Mouse (Mus musculus): ENCODE results near the gene Akap1. TPM values are rescaled to one million over a fixed set of nuclear protein-coding genes. Genes with fewer than 3 reads are reported as not detected.

The Akap1 gene
- polyA plus RNA-seq, 1 experiment from 2014 or later: 9.5 TPM

DNA sequence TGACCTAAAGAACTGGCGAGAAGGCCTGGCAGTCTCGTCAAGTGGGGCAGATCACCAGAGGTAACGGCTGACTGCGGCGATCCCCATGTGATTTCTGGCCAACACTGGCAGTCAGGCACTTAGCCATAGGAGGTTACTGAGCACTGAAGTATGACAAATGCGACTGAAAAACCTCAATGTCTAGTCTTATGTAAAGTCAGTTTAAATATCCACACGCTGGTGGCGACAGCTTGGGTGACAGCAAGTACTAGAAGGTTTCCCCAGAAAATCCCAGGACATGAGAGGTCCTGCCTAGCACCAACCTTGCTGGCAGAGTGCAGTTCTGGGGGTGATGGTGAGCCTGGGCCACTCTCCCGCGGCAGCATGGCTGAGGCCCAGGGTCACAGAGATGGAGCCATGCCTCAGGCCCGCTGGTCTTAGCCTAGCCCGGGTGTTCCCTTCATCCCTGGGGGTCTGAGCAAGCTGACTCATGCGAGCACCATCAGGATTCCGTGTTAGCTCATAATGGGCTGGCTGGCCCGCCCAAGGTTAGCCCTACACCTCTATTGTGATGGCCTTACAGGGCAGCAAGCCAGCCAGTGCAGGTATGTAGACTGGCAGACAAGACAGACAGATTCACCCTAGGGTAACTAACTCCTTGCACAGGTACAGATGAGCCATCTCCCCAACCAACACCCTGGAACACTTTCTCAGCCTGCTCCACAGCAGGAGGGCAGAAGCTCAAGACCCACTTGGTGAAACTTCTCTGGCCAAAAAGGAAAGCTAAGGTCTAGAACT, 13.1 kb downstream of the Akap1 start:
- H3K4me3 ChIP-seq (ENCODE audit: low read depth, low read length): no peak overlapping the region
- no peak overlapping the region for H3K27ac ChIP-seq (ENCODE audit: low read length)
- H3K4me1 ChIP-seq (ENCODE audit: control insufficient read depth, low read depth, low read length): peaks cover 14% of the 10 kb centered on the region
- no peak for ATAC-seq (ENCODE audit: low read depth)
- no peaks in the 10 kb centered on the region for H3K36me3 ChIP-seq (ENCODE audit: control insufficient read depth, insufficient read depth)
- H3K4me2 ChIP-seq (ENCODE audit: low read depth, low read length): no peak overlapping the region
- no peak overlapping the region for H3K9ac ChIP-seq (ENCODE audit: low read depth, low read length)
- no peaks in the 10 kb centered on the region for H3K9me3 ChIP-seq (replicated peaks; ENCODE audit: control insufficient read depth, low read length)
- no peaks in the 10 kb centered on the region for H3K27me3 ChIP-seq (ENCODE audit: control insufficient read depth, insufficient read depth, low read depth, low read length)
- 84% methylated on average over 15 of the region's 15 CpGs for WGBS (ENCODE audit: insufficient replicate concordance)

DNA sequence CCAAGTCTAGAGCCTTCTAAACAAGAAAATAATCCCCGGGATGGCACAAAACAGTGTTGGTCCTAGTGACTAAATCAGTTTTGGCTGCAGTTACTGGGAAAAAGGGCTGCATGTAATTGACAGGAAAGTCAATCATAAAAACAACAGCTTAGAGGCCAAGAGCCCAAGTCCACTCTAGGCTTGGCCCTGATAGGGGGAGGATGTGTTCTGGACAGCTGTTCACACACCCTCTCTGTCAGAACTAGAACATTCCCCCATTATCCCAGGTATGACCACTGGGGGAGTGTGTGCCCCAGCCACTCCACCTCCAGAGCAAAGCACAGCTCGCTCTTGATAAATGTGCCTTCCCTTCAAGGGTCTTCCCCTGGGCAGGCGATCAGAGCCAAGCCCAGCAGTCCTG, 14.7 kb downstream of the Akap1 start:
- Histone ChIP-seq H3K4me2 (ENCODE audit: low read depth, low read length) (no peak overlapping the region), H3K9ac (ENCODE audit: low read depth, low read length) (no peak overlapping the region), H3K9me3 (replicated peaks; ENCODE audit: control insufficient read depth, low read length) (no peaks in the 10 kb centered on the region), H3K27ac (ENCODE audit: low read length) (no peak overlapping the region), H3K4me3 (ENCODE audit: low read depth, low read length) (no peak overlapping the region), H3K27me3 (ENCODE audit: control insufficient read depth, insufficient read depth, low read depth, low read length) (no peaks in the 10 kb centered on the region), H3K4me1 (ENCODE audit: control insufficient read depth, low read depth, low read length) (peaks cover 14% of the 10 kb centered on the region), H3K36me3 (ENCODE audit: control insufficient read depth, insufficient read depth) (0 out of 2 replicates have a peak, but pooled peaks cover 4% of the 10 kb centered on the region)
- ATAC-seq (ENCODE audit: low read depth): no peak
- WGBS (ENCODE audit: insufficient replicate concordance): 58% methylated on average over 3 of the region's 3 CpGs

DNA sequence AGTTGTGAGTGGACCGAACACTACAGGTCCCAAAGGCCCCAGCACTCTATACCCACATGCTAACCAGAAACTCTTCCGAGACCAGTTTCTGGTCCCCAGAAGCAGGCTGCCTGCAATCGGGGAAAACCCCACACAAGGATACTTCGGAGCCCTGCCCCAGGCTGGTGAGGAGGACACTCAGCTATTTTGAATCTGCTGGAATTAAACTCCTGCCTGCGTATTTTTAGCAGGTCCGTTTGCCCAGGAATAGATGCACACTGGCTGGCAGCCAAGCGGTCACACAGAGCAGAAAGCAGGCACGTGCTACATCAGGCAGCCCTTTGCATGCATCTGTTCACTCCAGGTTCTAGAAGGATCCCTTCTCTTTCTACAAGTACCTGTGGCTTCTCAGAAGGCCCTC, 15.1 kb downstream of the Akap1 start:
- no peak overlapping the region for H3K4me2 ChIP-seq (ENCODE audit: low read depth, low read length)
- no peak for ATAC-seq (ENCODE audit: low read depth)
- no peaks in the 10 kb centered on the region for H3K27me3 ChIP-seq (ENCODE audit: control insufficient read depth, insufficient read depth, low read depth, low read length)
- H3K9ac ChIP-seq (ENCODE audit: low read depth, low read length): no peak overlapping the region
- 68% methylated on average over 8 of the region's 8 CpGs for WGBS (ENCODE audit: insufficient replicate concordance)
- H3K9me3 ChIP-seq (replicated peaks; ENCODE audit: control insufficient read depth, low read length): no peaks in the 10 kb centered on the region
- no peak overlapping the region for H3K4me3 ChIP-seq (ENCODE audit: low read depth, low read length)
- H3K4me1 ChIP-seq (ENCODE audit: control insufficient read depth, low read depth, low read length): peaks cover 14% of the 10 kb centered on the region
- H3K36me3 ChIP-seq (ENCODE audit: control insufficient read depth, insufficient read depth): 0 out of 2 replicates have a peak, but pooled peaks cover 4% of the 10 kb centered on the region
- no peak overlapping the region for H3K27ac ChIP-seq (ENCODE audit: low read length)

DNA sequence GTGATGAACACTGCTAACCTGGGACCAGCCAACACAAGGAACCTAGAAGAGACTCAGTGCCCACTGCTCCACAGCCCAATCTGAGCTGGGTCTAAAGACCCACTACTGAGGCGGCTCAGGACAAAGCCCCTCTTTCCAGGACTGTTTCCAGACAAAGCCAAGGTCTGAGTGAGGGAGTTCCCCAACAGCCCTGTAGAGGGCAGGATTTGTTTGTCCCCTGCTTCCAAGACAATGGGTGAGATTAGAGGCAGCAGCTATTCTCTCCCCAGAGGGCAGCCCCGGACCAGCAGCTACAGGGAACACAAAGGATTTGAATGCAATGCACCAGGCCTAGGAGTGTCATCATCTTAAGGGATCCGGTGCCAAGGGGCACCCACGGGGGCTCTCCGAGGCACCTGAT, 15.8 kb downstream of the Akap1 start:
- Histone ChIP-seq H3K27ac (ENCODE audit: low read length) (no peak overlapping the region), H3K9me3 (replicated peaks; ENCODE audit: control insufficient read depth, low read length) (no peaks in the 10 kb centered on the region), H3K4me3 (ENCODE audit: low read depth, low read length) (no peak overlapping the region), H3K4me1 (ENCODE audit: control insufficient read depth, low read depth, low read length) (peaks cover 14% of the 10 kb centered on the region), H3K9ac (ENCODE audit: low read depth, low read length) (no peak overlapping the region), H3K36me3 (ENCODE audit: control insufficient read depth, insufficient read depth) (0 out of 2 replicates have a peak, but pooled peaks cover 4% of the 10 kb centered on the region), H3K27me3 (ENCODE audit: control insufficient read depth, insufficient read depth, low read depth, low read length) (no peaks in the 10 kb centered on the region), H3K4me2 (ENCODE audit: low read depth, low read length) (no peak overlapping the region)
- ATAC-seq (ENCODE audit: low read depth): no peak
- WGBS (ENCODE audit: insufficient replicate concordance): 24% methylated on average over 5 of the region's 5 CpGs

DNA sequence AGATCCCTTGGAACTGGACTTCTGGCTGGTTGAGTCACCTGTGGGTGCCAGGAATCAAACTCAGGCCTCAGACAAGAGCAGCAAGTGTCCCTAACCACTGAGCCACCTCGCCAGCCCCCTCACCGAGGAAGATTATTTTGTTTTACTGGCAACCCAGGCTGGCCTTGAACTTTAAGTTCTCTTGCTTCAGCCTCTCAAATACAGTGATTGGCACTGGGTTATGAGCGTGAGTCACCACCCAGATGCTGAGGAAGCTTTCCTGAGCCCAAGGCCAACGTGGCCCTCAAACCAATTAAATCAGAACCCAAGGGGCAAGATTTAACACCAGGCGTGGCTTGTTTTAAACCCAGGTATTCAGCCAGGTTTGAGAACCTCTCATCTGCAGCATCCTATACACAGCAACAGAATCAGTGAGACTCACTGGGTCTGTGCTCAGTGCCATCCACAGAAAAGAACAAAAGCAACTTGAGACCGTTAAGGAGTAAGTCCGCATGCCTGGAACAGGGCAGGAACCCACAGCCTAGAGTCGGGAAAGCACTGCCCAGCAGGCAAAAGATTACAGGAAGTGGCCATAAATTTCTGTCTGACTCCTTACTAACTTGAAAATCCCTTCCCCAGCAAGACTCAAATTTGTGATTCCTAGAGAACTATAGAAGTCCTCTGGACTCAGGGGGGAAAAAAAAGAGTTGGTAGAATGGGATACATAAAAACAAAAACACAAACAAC, 16.9 kb downstream of the Akap1 start:
- ATAC-seq (ENCODE audit: low read depth): no peak
- no peak overlapping the region for H3K9ac ChIP-seq (ENCODE audit: low read depth, low read length)
- H3K4me1 ChIP-seq (ENCODE audit: control insufficient read depth, low read depth, low read length): peaks cover 14% of the 10 kb centered on the region
- H3K36me3 ChIP-seq (ENCODE audit: control insufficient read depth, insufficient read depth): 0 out of 2 replicates have a peak, but pooled peaks cover 4% of the 10 kb centered on the region
- H3K27me3 ChIP-seq (ENCODE audit: control insufficient read depth, insufficient read depth, low read depth, low read length): no peaks in the 10 kb centered on the region
- WGBS (ENCODE audit: insufficient replicate concordance): 60% methylated on average over 8 of the region's 8 CpGs
- H3K27ac ChIP-seq (ENCODE audit: low read length): no peak overlapping the region
- H3K9me3 ChIP-seq (replicated peaks; ENCODE audit: control insufficient read depth, low read length): no peaks in the 10 kb centered on the region
- H3K4me3 ChIP-seq (ENCODE audit: low read depth, low read length): no peak overlapping the region
- no peak overlapping the region for H3K4me2 ChIP-seq (ENCODE audit: low read depth, low read length)

DNA sequence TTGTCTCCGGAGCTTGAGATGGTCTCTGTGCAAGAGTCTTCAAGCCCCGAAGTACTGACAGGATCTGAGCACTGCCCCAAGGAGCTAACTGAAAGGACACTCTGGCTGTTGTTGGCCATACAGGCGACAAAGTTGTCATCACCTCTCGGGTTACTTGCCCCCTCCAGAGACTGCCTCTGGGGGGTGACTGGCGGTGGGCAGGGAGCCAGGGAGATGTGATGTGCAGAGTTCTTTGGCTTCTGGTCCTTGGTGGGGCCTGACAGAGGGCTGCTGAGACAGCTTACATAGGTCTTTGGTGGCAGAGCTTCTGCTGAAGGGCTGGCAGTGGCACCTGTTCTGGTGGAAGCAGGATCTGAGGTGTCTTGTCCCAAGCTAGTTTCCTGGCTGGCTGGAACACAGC, 20.0 kb downstream of the Akap1 start:
- Histone ChIP-seq H3K9ac (ENCODE audit: low read depth, low read length) (no peak overlapping the region), H3K4me2 (ENCODE audit: low read depth, low read length) (no peak overlapping the region), H3K4me1 (ENCODE audit: control insufficient read depth, low read depth, low read length) (peaks cover 7% of the 10 kb centered on the region), H3K9me3 (replicated peaks; ENCODE audit: control insufficient read depth, low read length) (no peaks in the 10 kb centered on the region), H3K36me3 (ENCODE audit: control insufficient read depth, insufficient read depth) (0 out of 2 replicates have a peak, but pooled peaks cover 4% of the 10 kb centered on the region), H3K27ac (ENCODE audit: low read length) (no peak overlapping the region), H3K4me3 (ENCODE audit: low read depth, low read length) (no peak overlapping the region), H3K27me3 (ENCODE audit: control insufficient read depth, insufficient read depth, low read depth, low read length) (no peaks in the 10 kb centered on the region)
- ATAC-seq (ENCODE audit: low read depth): no peak
- 64% methylated on average over 5 of the region's 5 CpGs for WGBS (ENCODE audit: insufficient replicate concordance)

DNA sequence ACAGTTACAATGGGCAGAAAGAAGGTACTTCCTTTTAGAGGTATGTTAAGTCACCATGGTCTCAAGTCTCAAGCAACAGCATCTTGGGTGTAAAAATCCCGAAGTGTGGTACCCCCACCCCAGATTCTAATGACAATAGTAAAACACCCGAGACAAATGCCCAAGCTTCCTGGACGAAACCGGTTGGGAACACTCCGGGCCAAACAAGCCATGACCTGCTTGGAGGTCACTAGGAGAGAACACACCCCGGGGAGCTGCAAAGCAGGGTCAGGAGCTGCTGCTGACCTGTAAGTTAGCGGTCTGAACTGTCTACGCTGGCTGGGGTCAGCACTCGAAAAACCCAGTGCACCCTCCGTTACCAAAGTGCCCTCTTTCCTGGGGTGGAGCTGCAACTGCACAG, 21.1 kb downstream of the Akap1 start:
- H3K4me3 ChIP-seq (ENCODE audit: low read depth, low read length): no peak overlapping the region
- H3K9ac ChIP-seq (ENCODE audit: low read depth, low read length): no peak overlapping the region
- 80% methylated on average over 10 of the region's 10 CpGs for WGBS (ENCODE audit: insufficient replicate concordance)
- H3K4me1 ChIP-seq (ENCODE audit: control insufficient read depth, low read depth, low read length): no peaks in the 10 kb centered on the region
- no peak for ATAC-seq (ENCODE audit: low read depth)
- no peaks in the 10 kb centered on the region for H3K27me3 ChIP-seq (ENCODE audit: control insufficient read depth, insufficient read depth, low read depth, low read length)
- no peaks in the 10 kb centered on the region for H3K9me3 ChIP-seq (replicated peaks; ENCODE audit: control insufficient read depth, low read length)
- 0 out of 2 replicates have a peak, but pooled peaks cover 4% of the 10 kb centered on the region for H3K36me3 ChIP-seq (ENCODE audit: control insufficient read depth, insufficient read depth)
- no peak overlapping the region for H3K4me2 ChIP-seq (ENCODE audit: low read depth, low read length)
- H3K27ac ChIP-seq (ENCODE audit: low read length): no peak overlapping the region

DNA sequence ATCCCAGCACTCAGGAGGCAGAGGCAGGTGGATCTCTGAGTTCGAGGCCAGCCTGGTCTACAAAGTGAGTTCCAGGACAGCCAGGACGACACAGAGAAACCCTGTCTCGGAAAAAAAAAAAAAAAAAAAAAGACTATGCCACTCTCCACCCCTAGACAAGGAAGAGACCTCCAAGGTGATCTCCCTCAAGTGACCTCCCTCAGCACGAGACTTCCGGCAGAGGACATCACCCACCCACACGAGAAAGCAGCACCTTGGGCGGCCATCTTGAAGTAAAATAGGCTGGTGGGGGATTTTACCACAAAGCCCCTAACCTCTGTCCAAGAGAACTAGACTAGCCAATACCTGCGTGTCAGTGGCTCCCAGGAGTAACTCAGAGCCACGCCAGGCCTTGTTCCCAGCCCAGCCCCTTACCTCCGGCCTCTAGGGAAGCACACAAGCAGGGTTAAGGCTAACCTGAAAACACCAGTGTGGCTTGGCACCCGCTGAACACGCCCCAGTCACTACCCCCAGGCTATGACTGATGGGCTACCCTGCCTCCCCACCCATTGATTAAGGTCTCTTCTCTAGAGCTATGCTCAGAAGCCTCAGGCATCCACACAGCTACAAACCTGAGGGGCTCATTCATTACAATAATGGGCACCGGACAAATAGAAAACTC, 21.9 kb downstream of the Akap1 start:
- Histone ChIP-seq H3K36me3 (ENCODE audit: control insufficient read depth, insufficient read depth) (0 out of 2 replicates have a peak, but pooled peaks cover 6% of the 10 kb centered on the region), H3K4me3 (ENCODE audit: low read depth, low read length) (no peak overlapping the region), H3K9ac (ENCODE audit: low read depth, low read length) (no peak overlapping the region), H3K27ac (ENCODE audit: low read length) (no peak overlapping the region), H3K4me2 (ENCODE audit: low read depth, low read length) (no peak overlapping the region), H3K4me1 (ENCODE audit: control insufficient read depth, low read depth, low read length) (no peaks in the 10 kb centered on the region), H3K27me3 (ENCODE audit: control insufficient read depth, insufficient read depth, low read depth, low read length) (no peaks in the 10 kb centered on the region), H3K9me3 (replicated peaks; ENCODE audit: control insufficient read depth, low read length) (no peaks in the 10 kb centered on the region)
- ATAC-seq (ENCODE audit: low read depth): no peak
- 75% methylated on average over 13 of the region's 13 CpGs for WGBS (ENCODE audit: insufficient replicate concordance)
